Mouse (Mus musculus): Measurements from ENCODE around the gene Fam222b. TPM values are rescaled to one million over a fixed set of nuclear protein-coding genes. Genes with fewer than 3 reads are reported as not detected.
"Not testable (repeated sequence)": the region's sequence is repeated elsewhere in the genome, so short reads cannot be mapped to it uniquely, and the experiment has no call there.

Fam222b gene
- total RNA-seq, 2 experiments from 2014 or later, result 0.45 to 2.9 TPM

- ATAC-seq (replicated peaks; ENCODE audit: low FRiP score, poor library complexity, severe bottlenecking), result no peak
Measured at GRCm38 (mm10) chr11:78133915-78134314, 39.5 kb downstream of the Fam222b start.

GRCm38 (mm10) chr11:78134344-78134743 is 39.9 kb downstream of the Fam222b start:
- ATAC-seq (replicated peaks; ENCODE audit: low FRiP score, poor library complexity, severe bottlenecking), result no peak

GRCm38 (mm10) chr11:78135314-78135713 is 40.9 kb downstream of the Fam222b start:
- not testable (repeated sequence) for ATAC-seq (replicated peaks; ENCODE audit: low FRiP score, poor library complexity, severe bottlenecking)

GRCm38 (mm10) chr11:78136132-78136531 is 41.7 kb downstream of the Fam222b start:
- ATAC-seq (replicated peaks; ENCODE audit: low FRiP score, poor library complexity, severe bottlenecking), result no peak

GRCm38 (mm10) chr11:78137584-78137983 is 43.1 kb downstream of the Fam222b start:
- ATAC-seq (replicated peaks; ENCODE audit: low FRiP score, poor library complexity, severe bottlenecking), result no peak

GRCm38 (mm10) chr11:78138023-78138422 is 43.6 kb downstream of the Fam222b start:
- ATAC-seq (replicated peaks; ENCODE audit: low FRiP score, poor library complexity, severe bottlenecking), result no peak

- no peak for ATAC-seq (replicated peaks; ENCODE audit: low FRiP score, poor library complexity, severe bottlenecking)
Measured at GRCm38 (mm10) chr11:78140665-78141064, 46.2 kb downstream of the Fam222b start.

GRCm38 (mm10) chr11:78143520-78143919 is 49.1 kb downstream of the Fam222b start:
- ATAC-seq (replicated peaks; ENCODE audit: low FRiP score, poor library complexity, severe bottlenecking), result no peak

GRCm38 (mm10) chr11:78146168-78146567 is 51.7 kb downstream of the Fam222b start:
- ATAC-seq (replicated peaks; ENCODE audit: low FRiP score, poor library complexity, severe bottlenecking), result no peak

- no peak for ATAC-seq (replicated peaks; ENCODE audit: low FRiP score, poor library complexity, severe bottlenecking)
Measured at GRCm38 (mm10) chr11:78146707-78147543, 52.5 kb downstream of the Fam222b start.

- peak; percentile 54; the same call in 1 of the 2 replicates for ATAC-seq (replicated peaks; ENCODE audit: low FRiP score, poor library complexity, severe bottlenecking)
Measured at GRCm38 (mm10) chr11:78151161-78151560, 56.7 kb downstream of the Fam222b start.

GRCm38 (mm10) chr11:78152299-78153231 is 58.1 kb downstream of the Fam222b start:
- no peak for ATAC-seq (replicated peaks; ENCODE audit: low FRiP score, poor library complexity, severe bottlenecking)

GRCm38 (mm10) chr11:78153778-78154177 is 59.3 kb downstream of the Fam222b start:
- 0 out of 2 replicates have a peak, but pooled peaks have one; percentile 11 for ATAC-seq (replicated peaks; ENCODE audit: low FRiP score, poor library complexity, severe bottlenecking)

GRCm38 (mm10) chr11:78155674-78156073 is 61.2 kb downstream of the Fam222b start:
- ATAC-seq (replicated peaks; ENCODE audit: low FRiP score, poor library complexity, severe bottlenecking), result no peak

GRCm38 (mm10) chr11:78156156-78156699 is 61.8 kb downstream of the Fam222b start:
- no peak for ATAC-seq (replicated peaks; ENCODE audit: low FRiP score, poor library complexity, severe bottlenecking)

GRCm38 (mm10) chr11:78159096-78159495 is 64.6 kb downstream of the Fam222b start:
- ATAC-seq (replicated peaks; ENCODE audit: low FRiP score, poor library complexity, severe bottlenecking), result peak; percentile 95

GRCm38 (mm10) chr11:78159557-78159956 is 65.1 kb downstream of the Fam222b start:
- ATAC-seq (replicated peaks; ENCODE audit: low FRiP score, poor library complexity, severe bottlenecking), result no peak

GRCm38 (mm10) chr11:78160171-78160570 is 65.7 kb downstream of the Fam222b start:
- no peak for ATAC-seq (replicated peaks; ENCODE audit: low FRiP score, poor library complexity, severe bottlenecking)

GRCm38 (mm10) chr11:78160675-78161074 is 66.2 kb downstream of the Fam222b start:
- no peak for ATAC-seq (replicated peaks; ENCODE audit: low FRiP score, poor library complexity, severe bottlenecking)

GRCm38 (mm10) chr11:78161169-78161568 is 66.7 kb downstream of the Fam222b start:
- no peak for ATAC-seq (replicated peaks; ENCODE audit: low FRiP score, poor library complexity, severe bottlenecking)

Measured in erythroid progenitor cell, adult 5-6 weeks (primary cell).